Mouse (Mus musculus): ENCODE measurements at regions not wholly inside any gene's neighbourhood (a gene's known extent, or its start where the extent isn't known, plus 50 kb on each side); places are given as distances from the start of the nearest gene placed in this dataset.
A peak's percentile ranks its signal among the peaks of the same experiment; 100 is the strongest.

GRCm38 (mm10) chr2:9402281-9402680 lies 478.8 kb upstream of the 4930412O13Rik start:
- H3K4me2 ChIP-seq (ENCODE audit: low read depth, low read length), result no peak overlapping the region
- ATAC-seq (replicated peaks; ENCODE audit: insufficient number of reproducible peaks, low FRiP score, low TSS enrichment, low read depth), result no peak
- H3K4me3 ChIP-seq (ENCODE audit: low read depth, low read length), result no peak overlapping the region
- H3K27ac ChIP-seq (replicated peaks; ENCODE audit: low read depth, low read length), result no peak overlapping the region
- WGBS, result 75% methylated on average over 2 of the region's 2 CpGs
- H3K9me3 ChIP-seq (replicated peaks; ENCODE audit: control insufficient read depth, low read length), result no peaks in the 10 kb centered on the region
- H3K27me3 ChIP-seq (ENCODE audit: control insufficient read depth, insufficient read depth, low read length), result no peaks in the 10 kb centered on the region
- DNase-seq (ENCODE audit: low spot score), result no peak
- no peaks in the 10 kb centered on the region for H3K4me1 ChIP-seq (ENCODE audit: control insufficient read depth, insufficient read depth, low read length)
- H3K36me3 ChIP-seq (replicated peaks; ENCODE audit: control insufficient read depth, insufficient read depth, low read depth, low read length), result no peaks in the 10 kb centered on the region
- H3K9ac ChIP-seq (replicated peaks; ENCODE audit: low read length), result no peak overlapping the region

- H3K4me3 ChIP-seq (ENCODE audit: low read depth, low read length), result no peak overlapping the region
- no peaks in the 10 kb centered on the region for H3K9me3 ChIP-seq (replicated peaks; ENCODE audit: control insufficient read depth, low read length)
- H3K36me3 ChIP-seq (replicated peaks; ENCODE audit: control insufficient read depth, insufficient read depth, low read depth, low read length), result no peaks in the 10 kb centered on the region
- no peaks in the 10 kb centered on the region for H3K27me3 ChIP-seq (ENCODE audit: control insufficient read depth, insufficient read depth, low read length)
- H3K4me1 ChIP-seq (ENCODE audit: control insufficient read depth, insufficient read depth, low read length), result no peaks in the 10 kb centered on the region
- H3K27ac ChIP-seq (replicated peaks; ENCODE audit: low read depth, low read length), result no peak overlapping the region
- DNase-seq (ENCODE audit: low spot score) (peak; percentile 8), ATAC-seq (replicated peaks; ENCODE audit: insufficient number of reproducible peaks, low FRiP score, low TSS enrichment, low read depth) (no peak)
- no peak overlapping the region for H3K4me2 ChIP-seq (ENCODE audit: low read depth, low read length)
- no peak overlapping the region for H3K9ac ChIP-seq (replicated peaks; ENCODE audit: low read length)
- WGBS, result 52% methylated on average over 7 of the region's 7 CpGs
Measured at GRCm38 (mm10) chr2:9409075-9409474, 472.0 kb upstream of the 4930412O13Rik start.

GRCm38 (mm10) chr2:9422686-9423085 lies 458.4 kb upstream of the 4930412O13Rik start:
- no peak for DNase-seq (ENCODE audit: low spot score)
- no peaks in the 10 kb centered on the region for H3K36me3 ChIP-seq (replicated peaks; ENCODE audit: control insufficient read depth, insufficient read depth, low read depth, low read length)
- 75% methylated on average over 8 of the region's 8 CpGs for WGBS

GRCm38 (mm10) chr2:9423534-9423933 lies 457.5 kb upstream of the 4930412O13Rik start:
- DNase-seq (ENCODE audit: low spot score), result no peak
- Histone ChIP-seq H3K4me2 (ENCODE audit: low read depth, low read length) (no peak overlapping the region), H3K27ac (replicated peaks; ENCODE audit: low read depth, low read length) (no peak overlapping the region), H3K4me1 (ENCODE audit: control insufficient read depth, insufficient read depth, low read length) (no peaks in the 10 kb centered on the region), H3K36me3 (replicated peaks; ENCODE audit: control insufficient read depth, insufficient read depth, low read depth, low read length) (no peaks in the 10 kb centered on the region), H3K4me3 (ENCODE audit: low read depth, low read length) (no peak overlapping the region), H3K9ac (replicated peaks; ENCODE audit: low read length) (no peak overlapping the region), H3K9me3 (replicated peaks; ENCODE audit: control insufficient read depth, low read length) (no peaks in the 10 kb centered on the region), H3K27me3 (ENCODE audit: control insufficient read depth, insufficient read depth, low read length) (no peaks in the 10 kb centered on the region)
- no peak for ATAC-seq (replicated peaks; ENCODE audit: insufficient number of reproducible peaks, low FRiP score, low TSS enrichment, low read depth)
- 31% methylated on average over 7 of the region's 7 CpGs for WGBS

More at GRCm38 (mm10) chr2:9422686-9423085, 458.4 kb upstream of the 4930412O13Rik start:
- Histone ChIP-seq H3K9ac (replicated peaks; ENCODE audit: low read length) (no peak overlapping the region), H3K27ac (replicated peaks; ENCODE audit: low read depth, low read length) (no peak overlapping the region), H3K4me2 (ENCODE audit: low read depth, low read length) (no peak overlapping the region), H3K9me3 (replicated peaks; ENCODE audit: control insufficient read depth, low read length) (no peaks in the 10 kb centered on the region), H3K4me3 (ENCODE audit: low read depth, low read length) (no peak overlapping the region), H3K4me1 (ENCODE audit: control insufficient read depth, insufficient read depth, low read length) (no peaks in the 10 kb centered on the region), H3K27me3 (ENCODE audit: control insufficient read depth, insufficient read depth, low read length) (no peaks in the 10 kb centered on the region)
- no peak for ATAC-seq (replicated peaks; ENCODE audit: insufficient number of reproducible peaks, low FRiP score, low TSS enrichment, low read depth)

- no peak overlapping the region for H3K4me2 ChIP-seq (ENCODE audit: low read depth, low read length)
- no peaks in the 10 kb centered on the region for H3K4me1 ChIP-seq (ENCODE audit: control insufficient read depth, insufficient read depth, low read length)
- no peak overlapping the region for H3K4me3 ChIP-seq (ENCODE audit: low read depth, low read length)
- no peak overlapping the region for H3K9ac ChIP-seq (replicated peaks; ENCODE audit: low read length)
- H3K27ac ChIP-seq (replicated peaks; ENCODE audit: low read depth, low read length), result no peak overlapping the region
- no peaks in the 10 kb centered on the region for H3K36me3 ChIP-seq (replicated peaks; ENCODE audit: control insufficient read depth, insufficient read depth, low read depth, low read length)
- H3K9me3 ChIP-seq (replicated peaks; ENCODE audit: control insufficient read depth, low read length), result no peaks in the 10 kb centered on the region
- WGBS, result 33% methylated on average over 17 of the region's 17 CpGs
- no peaks in the 10 kb centered on the region for H3K27me3 ChIP-seq (ENCODE audit: control insufficient read depth, insufficient read depth, low read length)
- ATAC-seq (replicated peaks; ENCODE audit: insufficient number of reproducible peaks, low FRiP score, low TSS enrichment, low read depth) (no peak), DNase-seq (ENCODE audit: low spot score) (peak; percentile 9)
Measured at GRCm38 (mm10) chr2:9433110-9433940, 447.7 kb upstream of the 4930412O13Rik start.

- no peaks in the 10 kb centered on the region for H3K4me1 ChIP-seq (ENCODE audit: control insufficient read depth, insufficient read depth, low read length)
- no peaks in the 10 kb centered on the region for H3K27me3 ChIP-seq (ENCODE audit: control insufficient read depth, insufficient read depth, low read length)
- H3K27ac ChIP-seq (replicated peaks; ENCODE audit: low read depth, low read length), result no peak overlapping the region
- WGBS, result 69% methylated on average over 9 of the region's 9 CpGs
- no peaks in the 10 kb centered on the region for H3K36me3 ChIP-seq (replicated peaks; ENCODE audit: control insufficient read depth, insufficient read depth, low read depth, low read length)
- no peak overlapping the region for H3K4me3 ChIP-seq (ENCODE audit: low read depth, low read length)
- H3K4me2 ChIP-seq (ENCODE audit: low read depth, low read length), result no peak overlapping the region
- no peak for DNase-seq (ENCODE audit: low spot score)
- no peaks in the 10 kb centered on the region for H3K9me3 ChIP-seq (replicated peaks; ENCODE audit: control insufficient read depth, low read length)
- no peak for ATAC-seq (replicated peaks; ENCODE audit: insufficient number of reproducible peaks, low FRiP score, low TSS enrichment, low read depth)
- no peak overlapping the region for H3K9ac ChIP-seq (replicated peaks; ENCODE audit: low read length)
Measured at GRCm38 (mm10) chr2:9435155-9435872, 445.7 kb upstream of the 4930412O13Rik start.

- Histone ChIP-seq H3K36me3 (replicated peaks; ENCODE audit: control insufficient read depth, insufficient read depth, low read depth, low read length) (no peaks in the 10 kb centered on the region), H3K4me1 (ENCODE audit: control insufficient read depth, insufficient read depth, low read length) (no peaks in the 10 kb centered on the region), H3K9ac (replicated peaks; ENCODE audit: low read length) (no peak overlapping the region), H3K27me3 (ENCODE audit: control insufficient read depth, insufficient read depth, low read length) (no peaks in the 10 kb centered on the region), H3K4me2 (ENCODE audit: low read depth, low read length) (no peak overlapping the region), H3K9me3 (replicated peaks; ENCODE audit: control insufficient read depth, low read length) (no peaks in the 10 kb centered on the region), H3K27ac (replicated peaks; ENCODE audit: low read depth, low read length) (no peak overlapping the region), H3K4me3 (ENCODE audit: low read depth, low read length) (no peak overlapping the region)
- no peak for ATAC-seq (replicated peaks; ENCODE audit: insufficient number of reproducible peaks, low FRiP score, low TSS enrichment, low read depth)
- DNase-seq (ENCODE audit: low spot score), result no peak
Measured at GRCm38 (mm10) chr2:9443103-9443502, 437.9 kb upstream of the 4930412O13Rik start.

GRCm38 (mm10) chr2:9445826-9446225 lies 435.2 kb upstream of the 4930412O13Rik start:
- ATAC-seq (replicated peaks; ENCODE audit: insufficient number of reproducible peaks, low FRiP score, low TSS enrichment, low read depth), result no peak
- Histone ChIP-seq H3K9ac (replicated peaks; ENCODE audit: low read length) (no peak overlapping the region), H3K9me3 (replicated peaks; ENCODE audit: control insufficient read depth, low read length) (no peaks in the 10 kb centered on the region), H3K4me1 (ENCODE audit: control insufficient read depth, insufficient read depth, low read length) (no peaks in the 10 kb centered on the region), H3K4me2 (ENCODE audit: low read depth, low read length) (no peak overlapping the region), H3K36me3 (replicated peaks; ENCODE audit: control insufficient read depth, insufficient read depth, low read depth, low read length) (no peaks in the 10 kb centered on the region), H3K27me3 (ENCODE audit: control insufficient read depth, insufficient read depth, low read length) (no peaks in the 10 kb centered on the region), H3K27ac (replicated peaks; ENCODE audit: low read depth, low read length) (no peak overlapping the region), H3K4me3 (ENCODE audit: low read depth, low read length) (no peak overlapping the region)
- DNase-seq (ENCODE audit: low spot score), result no peak
- WGBS, result 97% methylated on average over 1 of the region's 1 CpGs

All from embryonic facial prominence, embryonic 11.5 days (tissue).